Mouse (Mus musculus) megakaryocyte, embryonic 14.5 days (primary cell): ENCODE data around the gene Ddx5.

ENCODE experiments used
- FLI1 ChIP-seq: IDR thresholded peaks from 2 replicates; pipeline ENCODE4 v1.6.1; 2012; ENCODE audit warnings: low read length, inconsistent platforms, mixed read lengths
- GATA1 ChIP-seq: IDR thresholded peaks from 3 replicates; pipeline ENCODE4 v1.6.1; 2012; ENCODE audit warnings: mixed read lengths, low read length, inconsistent platforms, borderline replicate concordance

DNA sequence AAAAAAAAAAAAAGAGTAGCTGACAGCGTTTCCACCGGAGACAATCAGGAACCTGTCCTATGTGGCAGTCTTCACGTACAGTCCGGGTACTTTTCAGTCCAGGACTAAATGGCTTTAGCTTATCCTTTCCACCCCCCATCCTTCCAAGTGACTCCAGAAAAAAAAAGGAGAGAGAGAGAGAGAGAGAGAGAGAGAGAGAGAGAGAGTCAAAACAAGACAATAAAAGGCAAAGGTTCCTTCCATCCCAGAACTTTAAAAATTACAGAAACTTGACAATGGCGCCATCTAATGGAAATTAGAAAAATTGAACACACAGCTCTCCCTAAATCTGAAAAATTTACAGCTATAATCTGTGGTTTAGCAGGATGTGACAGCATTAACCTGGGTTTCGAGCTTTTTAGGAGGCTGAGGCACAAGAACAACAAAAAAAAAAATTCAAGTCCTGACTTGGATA lies 46.6 kb downstream of the Ddx5 start:
- TF ChIP-seq FLI1 (no peak), GATA1 (no peak)
